Mouse (Mus musculus) cerebellum, adult 9-11 months (tissue): ENCODE data around the gene Nfatc2.
A peak's percentile ranks its signal among the peaks of the same experiment; 100 is the strongest.

Experiments
- DNase-seq: peaks from one replicate; pipeline ENCODE4 v3.0.0; 2022

The Nfatc2 gene

DNA sequence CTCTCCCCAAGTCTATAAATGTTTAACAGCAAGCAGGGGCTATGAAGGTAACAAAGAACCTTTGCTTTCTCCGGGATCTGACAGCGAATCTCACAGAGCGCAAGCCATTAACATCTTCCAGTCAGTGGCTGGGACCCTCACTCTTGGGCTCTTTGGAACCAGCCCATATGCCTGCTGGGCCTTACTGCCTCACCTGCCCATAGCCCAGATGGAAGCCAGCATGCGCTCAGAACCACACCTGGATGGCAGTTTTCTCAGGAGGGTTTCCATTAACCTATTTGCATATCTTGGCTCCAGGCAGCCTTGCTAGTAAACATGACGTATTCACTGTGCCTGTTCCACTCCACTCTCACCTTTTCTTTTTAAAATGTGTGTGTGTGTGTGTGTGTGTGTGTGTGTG lies 25.6 kb downstream of the Nfatc2 start:
- DNase-seq: no peak

DNA sequence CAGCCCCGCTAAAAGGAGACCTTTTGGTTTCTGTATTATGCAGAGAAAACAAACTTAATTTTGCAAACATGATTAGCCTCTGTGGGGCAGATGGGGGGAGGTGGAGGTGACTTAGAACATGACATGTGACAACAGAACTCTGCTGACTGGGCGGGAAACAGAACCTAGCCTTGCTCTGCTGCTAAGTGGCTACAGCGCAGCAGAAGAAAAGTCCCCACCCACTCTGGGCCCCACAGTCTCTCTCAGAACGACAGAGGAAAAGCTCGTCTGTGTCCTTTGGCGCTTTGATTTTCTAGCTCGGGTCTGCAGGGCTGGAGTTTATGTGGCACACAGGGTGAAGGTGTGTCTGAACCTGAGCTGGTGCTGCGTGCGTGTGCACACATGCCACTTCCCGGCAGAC lies 26.5 kb downstream of the Nfatc2 start:
- no peak for DNase-seq

DNA sequence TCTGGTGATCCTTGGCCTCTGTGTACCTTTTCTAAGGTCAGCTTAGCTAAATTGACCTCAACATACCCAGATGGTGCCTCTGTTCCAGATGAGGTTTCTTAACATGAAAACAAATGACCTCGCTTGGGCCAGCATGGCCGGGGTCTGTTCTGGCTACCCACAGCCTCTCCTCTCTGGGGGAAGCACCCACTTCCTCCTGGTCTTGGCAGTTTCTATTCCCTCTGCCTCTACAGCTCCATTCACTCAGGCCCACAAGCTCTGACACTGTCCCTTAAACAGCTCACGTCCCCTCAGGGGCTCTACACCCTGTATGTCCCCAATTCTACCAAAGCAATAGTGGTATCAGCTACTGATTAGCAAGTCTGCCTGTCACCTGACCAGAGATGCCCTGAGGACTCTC lies 27.6 kb downstream of the Nfatc2 start:
- no peak for DNase-seq

DNA sequence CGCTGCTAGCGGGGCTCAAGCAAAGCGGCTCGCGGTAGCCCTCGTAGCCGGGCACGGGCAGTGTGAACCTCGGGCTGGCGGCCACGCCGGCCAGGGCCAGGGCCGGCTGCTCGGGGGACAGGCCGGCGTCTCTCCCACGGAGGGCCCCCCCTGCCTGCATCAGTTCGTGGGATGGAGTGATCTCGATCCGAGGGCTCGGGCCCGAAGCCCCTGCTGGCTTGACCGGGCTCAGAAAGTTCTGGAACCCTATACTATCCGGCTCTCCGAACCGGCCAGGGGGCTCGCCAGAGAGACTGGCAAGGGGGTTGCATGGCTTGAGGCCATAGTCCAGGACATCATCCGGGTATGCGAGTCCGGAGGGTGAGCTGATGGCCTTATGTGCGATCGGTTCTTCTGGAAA lies 30.2 kb downstream of the Nfatc2 start:
- no peak for DNase-seq

DNA sequence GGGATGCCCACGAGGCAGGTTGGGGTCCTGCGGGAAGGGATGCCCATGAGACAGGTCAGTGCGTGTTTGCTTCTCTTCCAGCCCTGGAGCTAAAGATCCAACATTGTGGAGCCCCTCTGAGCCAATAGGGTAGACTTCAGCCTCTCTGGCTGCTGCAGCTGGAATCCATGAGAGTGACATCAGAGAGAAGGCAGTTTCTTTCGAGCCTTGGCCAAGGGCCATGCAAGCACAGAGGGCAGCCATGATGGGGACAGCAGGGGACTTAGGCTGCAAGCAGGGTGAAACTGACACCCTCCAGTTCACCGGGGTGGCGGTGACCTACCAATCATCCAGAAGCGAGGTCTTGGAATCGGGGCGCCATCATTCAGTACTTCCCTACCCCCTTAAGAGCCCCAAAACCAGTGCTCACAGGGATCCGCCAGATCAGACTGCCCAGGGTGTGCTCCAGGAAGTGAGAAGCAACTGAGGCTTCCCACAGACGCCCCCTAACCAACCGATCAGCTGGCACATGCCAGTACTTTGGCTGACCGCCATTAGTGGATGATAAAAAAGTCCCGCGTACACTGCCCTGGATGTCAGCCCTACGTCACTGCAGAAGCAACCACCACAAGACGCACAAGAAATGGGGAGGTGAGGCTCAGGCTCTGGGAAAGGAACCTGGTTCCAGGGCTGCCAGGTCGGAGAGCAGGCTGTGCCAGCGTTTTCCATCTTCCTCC lies 35.8 kb downstream of the Nfatc2 start:
- DNase-seq: no peak

DNA sequence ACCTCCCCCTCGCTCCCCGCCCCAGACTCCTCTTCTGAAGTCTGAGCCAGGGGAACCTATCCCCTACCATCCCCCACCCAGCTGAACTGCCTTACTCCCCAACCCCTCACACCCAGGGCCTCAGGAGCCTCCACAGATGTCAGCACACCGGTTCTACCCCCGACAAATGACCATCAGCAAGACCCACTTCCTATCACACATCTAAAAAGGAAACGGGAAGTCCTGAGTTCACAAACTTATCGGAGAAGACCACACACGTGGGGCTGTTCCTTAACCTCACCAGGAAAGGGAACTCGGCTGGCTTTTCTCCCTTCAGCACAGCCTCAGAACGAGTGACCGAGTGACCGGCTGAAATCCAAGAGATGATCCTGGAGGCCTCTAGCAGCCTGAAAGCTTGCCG lies 38.3 kb downstream of the Nfatc2 start:
- DNase-seq: no peak

DNA sequence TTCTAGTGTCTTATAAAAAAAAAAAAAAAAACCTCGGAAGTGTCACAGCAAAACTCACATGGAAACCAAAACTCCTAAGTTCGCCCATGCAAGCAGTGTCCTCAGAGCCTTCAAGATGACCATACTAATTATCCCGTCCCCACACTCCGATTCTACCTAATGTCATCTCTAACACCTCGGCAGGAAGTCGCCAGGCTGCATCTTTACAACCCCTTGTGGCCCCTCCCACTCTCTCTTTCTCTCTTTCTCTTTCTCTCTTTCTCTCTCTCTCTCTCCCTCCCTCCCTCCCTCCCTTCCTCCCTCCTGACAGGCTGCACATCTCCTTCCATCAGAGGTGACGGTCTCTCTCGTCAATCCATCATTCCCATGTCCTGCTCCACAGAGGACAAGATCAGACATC lies 44.4 kb downstream of the Nfatc2 start:
- no peak for DNase-seq

DNA sequence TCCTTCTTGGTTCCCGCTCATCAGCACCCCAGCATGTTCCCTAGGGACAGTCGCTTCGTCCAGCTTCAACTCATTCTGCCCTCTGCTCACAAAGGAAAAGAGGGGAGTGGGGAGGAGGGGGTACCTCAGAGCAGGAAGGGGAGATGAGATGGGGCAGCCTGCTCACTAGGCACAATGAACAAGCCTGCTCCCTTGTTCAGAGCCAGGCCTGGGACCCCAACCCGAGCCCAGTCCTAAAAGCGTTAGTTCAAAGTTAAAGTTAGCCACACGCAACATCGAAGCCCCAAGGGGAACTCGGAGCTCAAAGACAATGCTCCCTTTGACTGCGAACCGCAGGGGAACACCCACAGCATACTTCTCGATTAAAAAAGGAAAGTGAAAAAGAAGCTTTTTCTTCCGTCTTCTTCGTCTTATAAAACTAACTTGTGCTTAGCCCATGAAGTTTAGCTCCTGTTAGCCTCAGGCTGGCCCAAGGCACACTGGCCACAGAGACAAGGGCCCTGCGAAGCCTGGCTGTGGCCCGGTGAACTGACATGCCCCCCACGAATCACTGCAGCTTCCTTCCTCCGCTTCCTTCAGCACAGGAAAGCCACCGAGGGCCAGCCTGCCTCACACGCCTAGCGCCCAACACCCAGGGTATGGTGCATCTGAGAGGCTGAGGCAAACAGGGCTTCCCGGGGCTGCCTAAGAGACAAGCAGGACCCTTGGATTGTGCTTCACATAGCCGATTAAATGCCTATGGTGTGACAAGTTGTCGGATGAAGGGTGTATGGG lies 45.4 kb downstream of the Nfatc2 start:
- no peak for DNase-seq

DNA sequence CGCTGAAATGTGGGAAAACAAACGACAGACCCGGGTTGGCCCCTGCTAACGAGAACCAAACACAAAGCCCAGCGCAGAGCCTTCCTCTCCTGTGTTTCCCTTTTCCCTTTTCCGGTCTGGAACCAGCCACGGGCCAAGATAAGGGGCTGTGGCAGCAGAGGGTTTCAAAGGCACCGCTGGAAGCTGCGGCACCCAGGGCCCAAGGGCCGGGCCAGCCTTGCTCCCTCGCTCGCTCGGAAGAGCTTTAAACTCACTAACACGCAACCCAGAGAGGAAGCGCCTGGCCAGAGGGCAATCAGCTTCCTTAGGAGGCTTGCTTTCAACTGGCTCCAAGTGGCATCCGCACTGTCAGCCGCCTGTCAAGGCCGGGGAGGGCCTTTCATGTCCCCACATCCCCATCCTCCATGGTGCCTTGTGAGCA lies 47.9 kb downstream of the Nfatc2 start:
- DNase-seq: no peak

DNA sequence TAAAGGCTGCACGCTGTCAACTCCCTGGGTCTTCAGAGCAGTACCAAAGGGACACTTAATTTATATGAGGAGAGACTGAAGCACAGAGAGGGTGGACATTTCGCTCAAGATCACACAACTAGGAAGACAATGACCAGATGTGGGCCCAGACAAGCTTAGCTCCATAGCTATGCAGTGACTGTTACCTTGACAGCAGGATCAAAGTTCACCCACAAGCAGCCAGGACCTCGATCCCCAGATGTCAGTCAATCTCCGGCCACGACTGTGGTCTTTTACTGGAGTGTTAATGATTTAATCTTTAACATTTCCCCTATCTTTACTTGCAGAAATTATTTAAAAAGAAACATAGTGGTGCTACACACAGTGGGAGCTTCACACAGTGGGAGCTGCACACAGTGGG lies 49.1 kb downstream of the Nfatc2 start:
- DNase-seq: no peak

DNA sequence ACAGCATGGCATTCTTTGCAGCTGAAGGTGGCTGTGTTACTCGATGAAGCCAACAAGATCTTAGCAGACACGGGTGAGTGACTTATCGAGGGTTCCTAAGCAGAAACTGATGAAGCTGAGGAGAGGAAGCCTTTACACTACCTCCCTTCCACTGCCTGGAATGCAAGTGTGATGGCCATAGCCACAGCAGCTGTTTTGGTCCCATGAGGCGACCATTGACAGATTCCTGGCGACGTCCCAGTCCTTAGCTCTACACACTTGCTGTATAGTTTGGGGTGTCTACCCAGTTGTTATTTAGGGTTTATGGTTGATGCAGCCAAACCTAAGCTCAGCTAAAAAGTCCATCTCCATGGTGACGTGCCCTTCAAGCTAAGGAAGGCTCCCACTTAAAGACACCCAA lies 50.2 kb downstream of the Nfatc2 start:
- DNase-seq: no peak

DNA sequence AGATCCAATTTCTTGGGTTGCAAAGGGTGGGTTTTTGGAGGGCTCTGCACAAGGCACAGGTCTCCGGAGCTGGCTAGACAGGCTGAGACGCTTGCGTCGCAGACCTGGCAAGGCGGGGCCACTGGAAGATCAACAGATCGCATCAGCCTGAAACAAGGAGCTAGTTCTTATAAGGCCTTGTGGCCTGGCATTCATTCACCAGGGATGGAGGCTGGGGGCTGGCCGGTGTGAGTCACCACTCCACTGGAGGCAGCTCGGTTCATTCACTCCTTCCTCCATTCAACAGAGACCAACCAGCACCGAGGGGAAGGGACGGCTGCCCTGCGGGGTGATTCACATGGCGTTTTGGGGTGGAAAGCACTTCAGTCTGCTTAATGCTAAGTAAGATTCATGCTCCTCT lies 52.1 kb downstream of the Nfatc2 start:
- DNase-seq: no peak

DNA sequence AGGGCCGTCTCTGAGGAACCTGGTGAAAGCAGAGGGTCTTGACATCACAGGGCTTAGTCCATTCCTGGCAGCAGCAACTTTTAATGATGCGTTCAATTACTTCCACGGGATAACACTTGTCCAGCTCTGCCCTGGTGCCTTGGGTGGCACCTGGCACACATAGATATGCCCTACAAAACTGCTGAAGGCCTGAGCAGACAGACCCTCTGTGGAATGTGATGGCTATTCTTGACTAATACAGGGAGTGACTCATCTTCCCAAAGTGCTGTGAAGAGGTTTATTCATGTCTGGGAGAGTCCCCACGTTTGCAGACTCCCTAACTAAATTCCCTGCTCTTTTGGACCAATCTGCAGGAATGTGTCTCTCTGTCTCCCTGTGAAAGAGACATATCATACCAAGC lies 53.4 kb downstream of the Nfatc2 start:
- no peak for DNase-seq

GRCm38 (mm10) chr2:168545901-168546557 lies 55.4 kb downstream of the Nfatc2 start:
- peak; percentile 55 for DNase-seq

GRCm38 (mm10) chr2:168544102-168544501 lies 57.4 kb downstream of the Nfatc2 start:
- DNase-seq: no peak

DNA sequence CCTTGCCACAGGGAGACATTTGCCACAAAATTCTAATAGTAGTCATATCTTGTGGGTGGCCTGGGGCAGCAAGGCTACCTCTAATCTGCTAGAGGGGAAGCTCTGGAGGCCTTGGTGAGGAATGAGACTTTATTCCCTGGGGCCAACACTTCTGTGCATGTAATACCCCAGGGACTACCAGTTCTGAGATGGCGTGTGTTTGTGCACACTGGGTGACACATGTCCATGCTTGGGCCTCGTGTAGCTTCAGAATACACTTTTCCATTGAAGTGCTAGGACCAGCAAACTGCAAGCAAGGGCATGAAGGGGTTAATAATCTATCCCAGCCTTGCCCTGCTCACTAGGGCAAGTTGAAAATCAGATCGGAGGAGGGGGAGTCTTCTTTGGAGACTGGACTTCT lies 58.4 kb downstream of the Nfatc2 start:
- no peak for DNase-seq

- DNase-seq: no peak
Observed at GRCm38 (mm10) chr2:168541223-168541622, 60.2 kb downstream of the Nfatc2 start.

DNA sequence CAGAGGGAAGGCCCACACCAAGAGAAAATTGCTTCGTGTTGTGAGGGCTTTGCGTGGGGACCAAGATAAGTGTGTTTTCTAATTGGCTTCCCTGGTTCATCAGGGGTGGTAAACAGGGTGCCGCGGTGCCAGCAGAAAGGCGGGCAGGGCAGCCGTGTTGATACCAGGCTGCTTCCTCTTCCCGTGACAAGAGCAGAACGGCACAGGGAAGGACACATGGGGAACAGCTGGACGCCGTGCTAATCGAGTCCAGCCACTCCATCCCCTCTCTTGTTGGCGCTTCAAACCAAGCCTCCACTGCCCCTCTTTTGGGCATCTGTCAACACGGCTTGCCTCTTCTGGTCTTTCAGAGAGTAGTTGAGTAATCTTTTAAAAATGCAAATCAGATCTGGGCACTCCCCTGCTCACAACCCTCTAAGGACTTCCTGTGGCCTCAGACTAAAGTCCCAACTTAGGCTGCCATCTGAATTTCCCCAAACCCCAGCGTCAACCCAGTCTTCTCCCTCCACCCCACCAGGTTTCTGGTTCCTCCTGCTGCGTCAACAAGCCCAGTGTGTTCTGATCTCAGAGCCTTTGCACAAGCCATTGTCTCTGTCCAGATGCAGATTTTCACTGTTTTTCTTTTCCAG lies 61.7 kb downstream of the Nfatc2 start:
- DNase-seq: no peak

GRCm38 (mm10) chr2:168539026-168539425 lies 62.4 kb downstream of the Nfatc2 start:
- DNase-seq: no peak

- DNase-seq: no peak
Observed at GRCm38 (mm10) chr2:168532061-168532833, 69.2 kb downstream of the Nfatc2 start.

DNA sequence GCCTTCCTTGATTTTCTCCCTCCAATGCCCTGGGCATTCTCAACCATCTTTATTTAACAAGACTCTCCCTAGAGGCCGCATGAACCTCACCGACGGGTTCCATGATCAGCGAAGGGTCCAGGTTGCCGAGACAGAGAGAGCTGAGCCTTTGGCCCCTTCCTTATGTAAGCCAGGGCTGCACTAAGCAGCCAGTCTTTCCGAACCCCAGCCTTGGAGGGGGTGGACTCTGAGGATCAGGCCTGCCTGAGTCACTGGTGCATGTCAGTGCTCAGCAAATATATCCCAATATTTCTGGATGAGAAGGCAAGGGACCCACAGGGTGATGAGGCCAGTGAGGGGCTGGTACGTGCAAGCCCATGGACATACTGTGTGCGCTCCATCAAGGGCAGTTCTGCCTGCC lies 72.9 kb downstream of the Nfatc2 start:
- no peak for DNase-seq

DNA sequence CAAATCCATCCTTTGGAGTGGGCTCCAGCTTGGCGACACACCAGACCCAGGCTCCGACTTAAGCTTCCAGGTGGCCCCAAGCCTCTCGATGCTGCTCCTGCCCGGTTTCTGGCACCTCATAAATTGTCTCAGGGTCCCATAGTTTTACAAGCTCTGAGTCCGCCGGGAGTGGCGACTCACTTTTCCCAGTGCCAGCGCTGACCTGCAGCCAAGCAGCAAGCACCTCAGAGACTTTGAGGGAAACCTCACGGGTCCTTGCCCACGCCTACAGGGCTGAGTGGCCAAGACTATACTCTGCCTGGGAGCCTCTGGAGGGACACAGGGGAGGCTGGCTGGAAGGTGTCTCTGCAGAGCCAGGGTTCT lies 74.0 kb downstream of the Nfatc2 start:
- DNase-seq: no peak
